Mouse (Mus musculus) adrenal gland, adult 2 months (tissue): ENCODE results near the gene Pgm2. TPM values are rescaled to one million over a fixed set of nuclear protein-coding genes. Genes with fewer than 3 reads are reported as not detected.

Experiments used
- DNase-seq: peaks from one replicate; pipeline ENCODE4 v3.0.0; 2021
- polyA plus RNA-seq: library from polyadenylated mRNA; depleted of rRNA; stranded (reverse); fragments of >200 nt; gene quantifications from 2 replicates; pipeline ENCODE4 v1.2.3, GENCODE M21; 2012
- total RNA-seq, 2 experiments: library from RNA; stranded (reverse); gene quantifications; 2 replicates each; pipeline ENCODE4 v1.2.3; 2021

The Pgm2 gene
- total and polyA plus RNA-seq, 3 experiments = 4.3 to 22.8 (median 16.5) TPM

GRCm38 (mm10) chr5:64144315-64144714, 51.6 kb downstream of the Pgm2 start:
- no peak for DNase-seq

DNA sequence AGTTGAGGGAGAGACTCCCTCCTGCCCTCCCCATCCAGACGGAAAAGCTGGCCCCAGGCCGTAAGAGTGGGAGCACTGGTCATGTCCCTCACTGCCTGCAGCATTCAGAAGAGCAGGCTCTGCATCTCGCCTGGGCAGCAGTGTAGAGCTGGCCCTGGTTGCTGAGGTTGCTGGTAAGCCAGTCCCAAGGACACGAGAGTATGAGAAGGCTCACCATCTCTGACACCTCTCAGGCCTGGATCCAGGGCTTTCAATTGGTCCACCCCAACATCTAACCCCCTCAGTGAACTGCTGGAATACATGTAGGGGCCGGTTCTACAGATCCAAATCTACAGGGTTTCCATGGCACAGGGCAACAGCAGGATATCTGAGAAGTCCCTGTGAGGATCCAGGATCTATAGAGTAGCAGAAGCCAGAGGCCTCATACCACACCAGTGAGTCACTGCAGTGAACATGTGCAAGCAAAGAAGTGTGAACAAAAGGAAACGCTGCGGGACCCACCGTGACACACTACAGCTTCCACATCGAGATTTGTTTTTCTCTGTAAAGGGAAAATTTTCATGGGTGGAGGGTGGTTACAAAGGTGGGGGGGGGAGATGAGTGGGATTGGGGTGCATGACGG, 53.7 kb downstream of the Pgm2 start:
- no peak for DNase-seq

GRCm38 (mm10) chr5:64149184-64150127, 56.7 kb downstream of the Pgm2 start:
- DNase-seq = no peak

DNA sequence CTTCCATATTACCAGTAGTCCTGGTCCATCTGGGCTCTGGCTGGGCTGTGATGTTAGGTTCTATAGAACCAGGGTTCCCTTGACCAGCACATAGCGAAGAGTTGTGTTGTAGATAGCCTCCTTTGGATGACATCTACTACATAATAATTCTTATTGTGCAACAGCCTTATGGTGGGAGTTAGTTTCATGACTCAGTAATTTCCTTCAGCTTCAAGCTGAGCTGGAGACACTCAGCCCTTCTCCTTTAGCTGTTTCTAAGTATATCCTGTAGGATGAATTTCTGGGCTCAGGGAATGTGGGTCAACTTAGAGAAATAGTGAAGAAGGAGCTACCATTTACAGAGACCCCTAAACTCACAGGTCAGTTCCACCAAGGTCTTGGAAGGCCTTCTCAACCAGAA, 60.6 kb downstream of the Pgm2 start:
- DNase-seq = no peak

DNA sequence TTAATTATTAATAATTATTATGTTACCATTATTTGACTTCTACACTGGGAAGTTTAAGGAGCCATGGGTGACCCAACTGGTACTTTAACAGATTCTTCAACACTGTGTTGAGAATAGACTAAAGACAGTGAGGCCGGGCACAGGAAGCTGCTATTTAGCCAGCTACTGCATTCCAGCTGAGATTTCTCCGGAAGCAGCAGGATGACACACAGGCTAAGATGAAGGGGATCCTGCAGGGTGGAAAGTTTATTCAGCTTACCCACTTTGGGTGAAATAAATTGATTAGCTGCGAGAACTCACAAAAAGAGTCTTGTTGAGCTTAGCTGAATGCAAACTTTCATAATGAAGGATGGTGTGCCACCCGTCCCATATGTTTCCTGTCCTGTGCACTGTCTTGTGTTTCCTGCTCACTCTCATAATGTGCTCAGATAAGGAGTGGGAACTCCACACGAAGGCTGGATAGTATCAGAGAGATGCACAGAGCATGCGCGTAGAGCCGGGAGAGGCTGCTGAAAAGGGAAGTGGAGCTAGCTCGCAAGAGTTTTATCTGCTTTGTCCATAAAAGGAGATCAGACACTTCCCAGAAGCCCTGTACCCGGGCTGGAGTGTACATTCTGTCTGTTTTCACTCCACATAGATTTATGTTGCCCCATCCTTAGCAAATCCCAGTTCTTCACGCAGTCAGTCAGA, 63.3 kb downstream of the Pgm2 start, which contains the start of gene Tbc1d1:
Tbc1d1 (plus strand) TSS at position 445 of the 690 bp plus-strand sequence.
- peak; percentile 59 for DNase-seq

GRCm38 (mm10) chr5:64156579-64156978, 63.8 kb downstream of the Pgm2 start:
- DNase-seq = no peak

GRCm38 (mm10) chr5:64157926-64158325, 65.2 kb downstream of the Pgm2 start:
- DNase-seq = no peak

- no peak for DNase-seq
These were observed 65.8 kb downstream of the Pgm2 start for GRCm38 (mm10) chr5:64158501-64158900.

GRCm38 (mm10) chr5:64159065-64159780, 66.5 kb downstream of the Pgm2 start:
- no peak for DNase-seq

- peak; percentile 71 for DNase-seq
These were observed 67.3 kb downstream of the Pgm2 start for GRCm38 (mm10) chr5:64159781-64160704.

GRCm38 (mm10) chr5:64160705-64161391, 68.1 kb downstream of the Pgm2 start:
- DNase-seq = peak; percentile 20

GRCm38 (mm10) chr5:64161917-64162316, 69.2 kb downstream of the Pgm2 start:
- no peak for DNase-seq

DNA sequence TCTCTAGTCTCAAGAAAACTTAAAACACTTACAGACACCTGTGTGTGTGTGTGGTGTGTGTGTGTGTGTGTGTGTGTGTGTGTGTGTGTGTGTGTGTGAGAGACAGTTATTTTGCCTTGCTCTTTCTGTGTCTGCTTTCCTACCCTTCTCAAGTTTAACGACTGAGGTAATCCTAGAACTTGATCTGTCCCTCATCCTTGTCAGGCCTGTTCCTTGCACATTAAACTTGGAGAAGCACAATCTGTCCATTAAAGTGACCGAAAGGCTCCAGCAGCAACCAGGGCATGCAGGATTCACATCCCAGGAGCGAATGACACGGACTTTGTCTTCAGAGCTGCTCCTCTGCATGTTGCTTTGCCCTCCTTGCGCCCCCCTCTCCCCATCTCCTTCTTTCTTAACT, 69.8 kb downstream of the Pgm2 start:
- no peak for DNase-seq

DNA sequence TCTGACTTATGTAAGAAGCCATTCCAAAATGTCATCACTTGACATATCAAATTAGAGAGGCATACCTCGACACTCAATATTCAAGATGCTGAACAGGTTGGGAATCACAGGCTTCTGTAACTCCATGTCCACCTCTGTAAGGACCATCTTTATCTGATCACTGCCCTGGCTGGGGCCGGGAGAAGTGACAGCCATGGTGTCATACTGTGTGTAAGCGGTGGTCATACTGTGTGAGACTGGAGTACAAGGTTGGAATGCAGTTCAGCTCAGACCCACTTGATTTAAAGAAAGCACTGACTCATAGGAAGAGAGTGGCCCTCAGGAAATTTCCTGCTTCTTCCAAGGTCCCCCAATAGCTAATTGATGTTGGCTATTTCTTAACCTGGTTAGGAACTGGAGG, 71.7 kb downstream of the Pgm2 start:
- no peak for DNase-seq

GRCm38 (mm10) chr5:64165826-64166225, 73.1 kb downstream of the Pgm2 start:
- DNase-seq = no peak

DNA sequence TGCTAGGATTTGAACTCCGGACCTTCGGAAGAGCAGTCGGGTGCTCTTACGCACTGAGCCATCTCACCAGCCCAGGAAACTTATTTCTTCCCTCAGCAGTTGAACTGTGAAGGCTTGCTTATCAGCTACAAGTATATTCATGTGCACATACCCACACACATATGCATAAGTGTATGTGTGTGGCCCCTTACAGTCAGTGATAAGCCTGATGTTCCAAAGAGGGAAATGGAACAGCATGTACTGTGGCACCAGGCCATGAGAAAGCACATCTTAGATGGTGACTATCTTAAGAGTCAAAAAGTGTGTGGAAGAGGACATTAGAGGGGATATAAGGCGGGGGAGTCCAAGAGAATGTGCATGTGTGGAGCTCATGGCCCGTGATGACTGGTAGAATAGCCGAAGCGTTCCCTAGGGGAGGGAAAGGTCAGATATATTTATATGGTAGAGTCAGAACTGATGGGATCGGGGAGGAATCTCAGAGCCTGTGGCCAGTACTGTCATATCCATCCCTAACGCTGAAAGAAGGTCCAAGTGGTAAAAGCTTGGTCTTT, 76.3 kb downstream of the Pgm2 start:
- DNase-seq = no peak

DNA sequence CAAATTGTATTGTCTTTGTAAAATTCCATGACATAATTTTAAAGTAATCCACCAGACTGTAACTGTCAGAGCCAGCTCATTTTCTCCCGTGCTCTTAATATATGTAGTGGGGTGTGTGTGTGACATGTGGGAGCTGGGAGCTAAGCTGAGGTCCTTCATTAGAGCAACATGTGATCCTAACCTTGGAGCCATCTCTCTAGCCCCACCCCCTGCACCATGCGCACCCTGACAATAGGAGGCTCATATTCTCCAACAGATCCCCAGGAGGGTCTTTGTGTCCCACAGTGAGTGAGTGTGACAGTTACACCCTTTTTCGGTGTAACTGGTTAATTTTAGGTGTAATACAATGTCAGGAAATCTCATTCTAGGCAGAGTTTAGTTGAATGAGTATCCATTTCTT, 80.1 kb downstream of the Pgm2 start:
- DNase-seq = no peak

DNA sequence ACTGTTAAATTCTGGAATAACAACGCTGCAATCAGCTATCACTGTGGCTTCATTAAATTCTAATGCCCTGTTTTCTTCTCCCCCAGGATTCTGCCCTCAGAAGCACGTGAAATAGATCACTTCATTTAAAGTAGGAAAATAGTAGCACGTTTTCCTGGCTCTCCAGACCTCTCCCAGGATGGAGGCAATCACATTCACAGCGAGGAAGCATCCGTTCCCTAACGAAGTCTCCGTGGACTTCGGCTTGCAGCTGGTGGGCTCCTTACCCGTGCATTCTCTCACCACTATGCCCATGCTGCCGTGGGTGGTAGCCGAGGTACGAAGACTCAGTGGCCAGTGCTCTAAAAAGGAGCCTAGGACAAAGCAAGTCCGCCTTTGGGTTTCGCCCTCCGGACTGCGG, 80.6 kb downstream of the Pgm2 start:
- DNase-seq = no peak

GRCm38 (mm10) chr5:64174429-64174935, 81.7 kb downstream of the Pgm2 start:
- DNase-seq = no peak
